Mouse (Mus musculus) C2C12 (cell line): Measurements from ENCODE around the gene Ppp2r5d.

Experiments
- CEBPB ChIP-seq: IDR thresholded peaks from one replicate; pipeline ENCODE4 v1.6.1; 2011; ENCODE audit warnings: low read depth, mild to moderate bottlenecking, control low read depth, moderate library complexity
- CTCF ChIP-seq: IDR thresholded peaks from one replicate; pipeline ENCODE4 v1.5.1; 2011; ENCODE audit not compliant: control insufficient read depth, insufficient read depth, insufficient read length
- MAX ChIP-seq: IDR thresholded peaks from one replicate; pipeline ENCODE4 v1.6.1; 2011; ENCODE audit warnings: mild to moderate bottlenecking, control low read depth
- MYOD1 ChIP-seq: IDR thresholded peaks from one replicate; pipeline ENCODE4 v1.6.1; 2011; ENCODE audit warnings: low read depth; ENCODE audit not compliant: control insufficient read depth, insufficient read length
- MYOG ChIP-seq: IDR thresholded peaks from one replicate; pipeline ENCODE4 v1.6.1; 2011; ENCODE audit not compliant: control insufficient read depth, insufficient read length; ENCODE audit errors: extremely low read depth

DNA sequence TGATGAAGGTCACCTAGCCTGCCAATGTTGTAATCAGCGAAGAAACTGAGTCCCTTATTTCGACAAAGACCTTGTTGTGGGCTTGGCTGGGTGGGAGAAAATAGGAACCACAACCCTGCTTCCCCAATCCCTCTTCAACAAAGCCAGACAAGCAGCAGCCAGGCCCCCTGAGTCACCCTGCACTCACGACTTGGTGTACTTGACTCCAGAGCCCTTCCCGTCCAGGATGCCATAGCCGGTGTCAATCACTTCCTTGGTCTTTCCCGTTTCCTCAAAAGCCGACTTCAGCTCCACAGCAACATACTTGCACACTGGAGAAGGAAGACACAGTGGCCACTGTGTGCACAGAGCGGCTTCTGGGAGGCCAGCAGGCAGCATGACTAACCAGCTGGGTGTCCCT is 42.3 kb upstream of the Ppp2r5d start:
- TF ChIP-seq CTCF, result no peak
- no peak for TF ChIP-seq MYOG
- TF ChIP-seq CEBPB, result no peak
- TF ChIP-seq MYOD1, result no peak
- TF ChIP-seq MAX, result no peak
